Mouse (Mus musculus) limb, embryonic 14.5 days (tissue): ENCODE measurements around the gene Mia2. TPM values are rescaled to one million over a fixed set of nuclear protein-coding genes. Genes with fewer than 3 reads are reported as not detected.

Experiments used
- ATAC-seq: fragments of 200-750 bp; cut with Nextera tagmentation; 2 replicates; pipeline ENCODE4 v1.8.0; 2017; ENCODE audit warnings: low read depth, moderate number of reproducible peaks, moderate TSS enrichment; ENCODE audit not compliant: low FRiP score
- DNase-seq: peaks from one replicate; pipeline ENCODE4 v3.0.0-alpha.2; 2015; ENCODE audit warnings: low spot score
- H3K27ac ChIP-seq: fragments of 300-500 bp; sonication (generic); replicated peaks from 2 replicates; pipeline ENCODE4 v1.5.1; 2014; ENCODE audit warnings: low read depth, mild to moderate bottlenecking, low read length, moderate library complexity, mixed read lengths
- H3K27me3 ChIP-seq: fragments of 300-500 bp; sonication (generic); 2 replicates; pipeline ENCODE4 v1.6.1; 2014; ENCODE audit warnings: low read length, mixed read lengths; ENCODE audit not compliant: control insufficient read depth, insufficient read depth
- H3K36me3 ChIP-seq: fragments of 300-500 bp; sonication (generic); 2 replicates; pipeline ENCODE4 v1.6.1; 2014; ENCODE audit warnings: mild to moderate bottlenecking, low read length, moderate library complexity, mixed read lengths; ENCODE audit not compliant: control insufficient read depth, insufficient read depth
- H3K4me1 ChIP-seq: fragments of 300-500 bp; sonication (generic); 2 replicates; pipeline ENCODE4 v1.6.1; 2014; ENCODE audit warnings: antibody characterized with exemption, low read length, mixed read lengths; ENCODE audit not compliant: control insufficient read depth, insufficient read depth
- H3K4me2 ChIP-seq: fragments of 300-500 bp; sonication (generic); replicated peaks from 2 replicates; pipeline ENCODE4 v1.6.1; 2014; ENCODE audit warnings: low read depth, mild to moderate bottlenecking, low read length, moderate library complexity; ENCODE audit not compliant: severe bottlenecking
- H3K4me3 ChIP-seq: fragments of 300-500 bp; sonication (generic); replicated peaks from 2 replicates; pipeline ENCODE4 v1.5.1; 2014; ENCODE audit warnings: low read length
- H3K9ac ChIP-seq: fragments of 300-500 bp; sonication (generic); 2 replicates; pipeline ENCODE4 v1.6.1; 2014; ENCODE audit warnings: mild to moderate bottlenecking, low read depth, low read length, moderate library complexity; ENCODE audit not compliant: severe bottlenecking
- H3K9me3 ChIP-seq: fragments of 300-500 bp; sonication (generic); 2 replicates; pipeline ENCODE4 v1.6.1; 2016; ENCODE audit warnings: low read length; ENCODE audit not compliant: control insufficient read depth
- POLR2A ChIP-seq: fragments of 200-500 bp; IDR thresholded peaks from 2 replicates; pipeline ENCODE4 v1.8.0; 2012; ENCODE audit warnings: inconsistent platforms, mild to moderate bottlenecking, moderate library complexity, borderline replicate concordance; ENCODE audit not compliant: insufficient read depth, insufficient read length; ENCODE audit errors: extremely low read depth
- WGBS: fragments of 180-500 bp; shearing (Covaris S2); extraction: QIAGEN DNeasy Blood & Tissue Kit; methylation state at CpG from one replicate; pipeline ENCODE4 v1.1.7; 2014; 5-methylcytosine and 5-hydroxymethylcytosine counted together
- polyA plus RNA-seq, 2 experiments: library from polyadenylated mRNA; depleted of rRNA in 1 of 2; stranded (reverse) in 1 of 2; unstranded in 1 of 2; fragments of >200 nt; fragmentation: Nextera tagmentation in 1 of 2; extraction: Ambion mirVana in 1 of 2; gene quantifications; 2 replicates each; pipeline versions ENCODE4 v1.2.1 to v1.2.3; 2012 to 2014

Gene Mia2
- polyA plus RNA-seq, 2 experiments: 59.1 to 61.8 TPM

GRCm38 (mm10) chr12:59198750-59199149, 103.2 kb downstream of the Mia2 start:
- no peaks in the 10 kb centered on the region for H3K27me3 ChIP-seq
- H3K4me3 ChIP-seq: no peak overlapping the region
- no peak overlapping the region for H3K9ac ChIP-seq
- DNase-seq: no peak
- no peaks in the 10 kb centered on the region for H3K9me3 ChIP-seq
- no peak overlapping the region for H3K27ac ChIP-seq
- no peak for TF ChIP-seq POLR2A
- no peak overlapping the region for H3K4me2 ChIP-seq
- no peak for ATAC-seq
- H3K36me3 ChIP-seq: peaks cover 24% of the 10 kb centered on the region
- 88% methylated on average over 4 of the region's 4 CpGs for WGBS
- H3K4me1 ChIP-seq: no peaks in the 10 kb centered on the region

GRCm38 (mm10) chr12:59199361-59199760, 103.8 kb downstream of the Mia2 start:
- TF ChIP-seq POLR2A: no peak
- 87% methylated on average over 2 of the region's 2 CpGs for whole genome bisulfite sequencing
- H3K4me1 ChIP-seq: no peaks in the 10 kb centered on the region
- no peaks in the 10 kb centered on the region for H3K27me3 ChIP-seq
- peaks cover 29% of the 10 kb centered on the region for H3K36me3 ChIP-seq
- DNase-seq: no peak
- ATAC-seq: no peak
- no peak overlapping the region for H3K9ac ChIP-seq
- H3K9me3 ChIP-seq: no peaks in the 10 kb centered on the region
- H3K4me2 ChIP-seq: no peak overlapping the region
- H3K27ac ChIP-seq: no peak overlapping the region
- H3K4me3 ChIP-seq: no peak overlapping the region

- H3K4me1 ChIP-seq: no peaks in the 10 kb centered on the region
- no peak overlapping the region for H3K4me3 ChIP-seq
- H3K9me3 ChIP-seq: no peaks in the 10 kb centered on the region
- ATAC-seq (no peak), DNase-seq (no peak)
- 93% methylated on average over 6 of the region's 6 CpGs for WGBS
- H3K4me2 ChIP-seq: no peak overlapping the region
- TF ChIP-seq POLR2A: no peak
- no peak overlapping the region for H3K9ac ChIP-seq
- peaks cover 13% of the 10 kb centered on the region for H3K36me3 ChIP-seq
- H3K27me3 ChIP-seq: no peaks in the 10 kb centered on the region
- H3K27ac ChIP-seq: no peak overlapping the region
These were observed 110.0 kb downstream of the Mia2 start for GRCm38 (mm10) chr12:59205571-59205970.

- Histone ChIP-seq H3K4me3 (no peak overlapping the region), H3K9ac (no peak overlapping the region), H3K4me2 (no peak overlapping the region), H3K27ac (no peak overlapping the region), H3K4me1 (no peaks in the 10 kb centered on the region), H3K9me3 (no peaks in the 10 kb centered on the region), H3K36me3 (peaks cover 14% of the 10 kb centered on the region), H3K27me3 (no peaks in the 10 kb centered on the region)
- ATAC-seq: no peak
- no peak for TF ChIP-seq POLR2A
- no peak for DNase-seq
- 88% methylated on average over 4 of the region's 4 CpGs for WGBS
These were observed 110.8 kb downstream of the Mia2 start for GRCm38 (mm10) chr12:59206208-59206999.

- ATAC-seq (no peak), DNase-seq (no peak)
- Histone ChIP-seq H3K27ac (no peak overlapping the region), H3K4me1 (no peaks in the 10 kb centered on the region), H3K36me3 (peaks cover 18% of the 10 kb centered on the region), H3K9ac (no peak overlapping the region), H3K9me3 (no peaks in the 10 kb centered on the region), H3K4me2 (no peak overlapping the region), H3K4me3 (no peak overlapping the region), H3K27me3 (no peaks in the 10 kb centered on the region)
- no peak for TF ChIP-seq POLR2A
- WGBS: 84% methylated on average over 3 of the region's 3 CpGs
These were observed 111.4 kb downstream of the Mia2 start for GRCm38 (mm10) chr12:59207000-59207390.
